Mouse (Mus musculus) megakaryocyte, embryonic 14.5 days (primary cell): ENCODE measurements around the gene H2-DMb1.

Source experiments
- FLI1 ChIP-seq: IDR thresholded peaks from 2 replicates; pipeline ENCODE4 v1.6.1; 2012; ENCODE audit warnings: low read length, inconsistent platforms, mixed read lengths
- GATA1 ChIP-seq: IDR thresholded peaks from 3 replicates; pipeline ENCODE4 v1.6.1; 2012; ENCODE audit warnings: mixed read lengths, low read length, inconsistent platforms, borderline replicate concordance

DNA sequence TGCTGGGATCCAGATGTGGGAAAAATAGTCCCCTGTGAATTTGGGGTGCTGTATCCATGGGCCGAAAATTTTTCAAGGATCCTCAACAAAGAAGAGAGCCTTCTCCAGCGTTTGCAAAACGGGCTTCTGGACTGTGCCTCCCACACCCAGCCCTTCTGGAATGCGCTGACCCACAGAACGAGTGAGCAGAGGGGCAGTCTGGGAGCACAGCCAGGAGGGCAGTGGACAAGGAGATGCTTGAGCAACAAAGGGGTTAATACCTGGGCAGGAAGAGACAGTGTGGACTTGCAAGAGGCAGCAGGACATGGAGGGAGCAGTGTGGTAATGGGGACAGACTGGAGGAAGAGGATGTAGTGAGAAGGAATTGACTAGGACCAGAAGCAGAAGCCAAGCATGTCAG lies 2.7 kb downstream of the H2-DMb1 start:
- TF ChIP-seq FLI1 (no peak), GATA1 (no peak)
